Mouse (Mus musculus) fat pad, adult 2 months (tissue): Measurements from ENCODE around the gene Pdzd7.

Experiments
- DNase-seq: peaks from one replicate; pipeline ENCODE4 v3.0.0-alpha.2; 2011; ENCODE audit warnings: low read depth, low spot score; ENCODE audit errors: extremely low read depth

Pdzd7 gene

DNA sequence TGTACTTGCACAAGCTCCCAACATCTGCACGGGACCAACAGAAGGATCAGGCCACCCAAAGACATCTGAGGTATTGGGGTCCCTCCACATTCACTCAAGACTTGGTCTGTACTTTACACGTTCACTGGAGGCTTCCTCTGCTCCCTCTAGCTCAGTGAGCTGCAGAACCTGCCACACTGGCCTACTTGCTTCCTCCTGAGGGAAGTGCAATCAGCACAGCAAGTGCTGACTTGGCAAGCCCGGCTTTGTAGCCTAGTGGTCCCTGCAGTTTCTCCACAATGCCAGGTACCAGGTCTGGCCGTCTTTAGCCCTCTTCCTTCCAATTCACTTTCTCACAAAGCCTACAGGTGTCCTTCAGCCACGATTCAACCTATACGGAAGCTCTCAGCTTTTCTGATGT lies 58.5 kb downstream of the Pdzd7 start:
- DNase-seq: no peak

DNA sequence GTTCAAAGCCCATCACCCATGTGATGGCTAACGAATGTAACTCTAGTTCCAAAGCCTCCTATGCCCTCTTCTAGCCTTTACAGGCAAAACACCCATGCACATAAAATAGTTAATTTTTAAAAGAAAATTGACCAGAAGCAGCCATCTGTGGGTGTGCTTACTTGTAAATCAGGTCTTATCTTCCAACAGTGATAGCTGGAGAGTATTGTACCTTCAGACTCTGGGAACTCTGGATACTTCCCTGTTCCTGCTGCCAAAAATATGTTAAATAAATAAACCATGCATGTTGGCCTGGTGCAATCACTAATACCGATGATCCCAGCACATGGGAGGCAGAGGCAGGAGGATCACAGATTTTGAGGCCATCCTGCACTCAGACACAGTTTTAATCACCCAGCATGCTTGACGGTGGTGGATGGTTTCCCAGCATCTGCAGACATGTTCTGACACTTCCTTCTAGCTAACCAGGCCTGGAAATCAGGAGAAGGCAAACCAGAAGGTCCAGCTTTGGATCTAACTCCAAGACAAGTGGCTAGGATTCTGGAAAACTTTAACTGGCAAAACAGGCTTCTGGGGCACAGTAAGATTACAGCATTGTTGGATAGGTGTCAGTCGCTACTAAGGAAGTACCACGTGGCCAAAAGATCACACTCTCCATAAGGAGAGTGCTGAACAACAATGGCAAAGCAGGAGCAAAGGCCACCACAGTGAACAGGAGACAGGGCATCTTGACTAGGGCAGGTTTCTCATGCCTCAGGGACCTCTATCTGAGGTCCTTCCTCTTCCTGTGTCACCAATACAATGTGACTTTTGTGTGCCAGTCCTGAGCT lies 60.1 kb downstream of the Pdzd7 start:
- DNase-seq: peak; percentile 64

DNA sequence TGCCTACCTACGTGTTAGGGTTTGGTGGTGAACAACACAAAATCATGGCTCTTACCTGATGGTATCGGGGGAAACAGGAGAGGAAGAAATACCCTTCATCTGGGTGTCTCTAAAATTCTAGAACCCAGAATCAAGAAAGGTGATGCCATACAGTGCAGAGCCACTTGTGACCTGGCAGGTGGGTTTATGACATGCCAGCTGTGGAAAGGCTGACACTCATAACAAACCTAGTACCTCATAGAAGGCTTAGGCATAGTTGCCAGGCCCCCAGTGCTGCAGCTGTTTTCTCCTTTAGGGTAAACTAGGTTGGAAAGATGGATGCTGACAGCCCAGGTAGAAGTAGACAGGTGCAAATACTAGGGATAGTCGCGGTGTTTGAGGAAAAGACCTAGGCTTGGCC lies 61.1 kb downstream of the Pdzd7 start:
- no peak for DNase-seq

DNA sequence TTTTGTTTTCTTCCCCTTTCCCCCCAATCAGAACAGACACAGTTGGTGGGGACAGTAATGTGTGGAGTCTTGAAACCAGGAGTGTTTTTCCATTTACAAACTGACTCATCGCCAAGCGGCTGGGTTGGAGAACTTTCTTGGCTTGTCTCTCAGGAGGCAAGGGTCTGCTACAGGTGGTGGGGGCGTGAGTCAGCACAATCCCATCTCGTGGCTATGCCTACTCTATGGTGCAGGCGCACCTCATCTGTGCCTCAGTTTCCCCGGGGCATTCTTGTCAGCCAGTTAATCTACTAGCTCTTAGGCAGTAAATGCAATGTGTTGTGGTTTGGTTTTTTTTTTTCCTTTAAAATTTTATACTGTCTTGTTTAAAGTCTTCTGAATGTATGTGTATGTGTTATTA lies 62.2 kb downstream of the Pdzd7 start:
- no peak for DNase-seq

DNA sequence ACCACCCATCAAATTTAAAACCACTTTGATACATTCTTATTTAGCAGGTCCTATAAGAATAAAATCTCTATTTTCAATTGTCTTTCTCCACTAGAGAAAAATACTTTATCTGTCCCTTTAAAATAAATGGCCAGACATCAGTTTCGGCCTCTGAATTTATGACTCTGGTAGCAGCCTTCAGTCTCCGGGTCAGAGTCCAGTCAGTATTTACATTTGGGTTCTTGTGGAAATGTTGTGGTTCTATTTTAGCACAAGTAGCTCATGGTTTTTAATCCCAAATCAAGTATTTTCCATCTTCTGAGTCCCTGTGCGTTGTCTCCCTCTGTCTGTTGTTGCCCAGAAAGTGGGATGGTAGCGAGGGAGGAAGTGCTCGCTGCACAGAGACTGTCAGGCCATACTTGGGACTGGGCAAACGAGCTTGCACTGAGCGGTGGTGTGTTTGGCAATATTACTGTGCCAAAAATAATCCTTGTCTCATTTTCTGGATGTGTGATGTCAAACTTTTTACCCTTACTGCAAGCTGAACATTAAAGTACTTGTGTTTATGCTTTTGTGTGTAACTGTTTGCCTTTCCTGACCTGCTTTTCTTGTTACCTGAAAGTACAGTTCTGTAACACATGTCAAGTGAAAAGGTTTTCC lies 62.9 kb downstream of the Pdzd7 start:
- no peak for DNase-seq

DNA sequence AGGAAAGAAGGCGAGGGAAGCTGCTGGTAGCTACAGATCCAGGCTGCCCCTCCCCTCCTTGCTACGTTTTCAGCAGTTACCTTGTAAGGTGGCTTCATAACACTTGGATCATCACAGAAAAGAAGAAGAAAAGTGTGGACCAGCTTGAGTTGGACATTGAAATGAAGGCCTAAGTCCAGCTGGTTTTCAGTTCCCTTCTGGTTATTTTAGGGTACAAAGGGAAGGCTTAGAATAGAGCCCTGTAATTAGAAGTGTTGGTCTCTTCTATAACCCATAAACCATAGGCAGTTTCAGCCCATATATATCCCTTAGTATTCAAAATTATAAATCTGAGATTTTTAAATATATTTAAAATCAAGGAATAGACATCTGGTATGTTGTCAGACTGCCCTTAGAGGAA lies 64.7 kb downstream of the Pdzd7 start:
- DNase-seq: no peak

DNA sequence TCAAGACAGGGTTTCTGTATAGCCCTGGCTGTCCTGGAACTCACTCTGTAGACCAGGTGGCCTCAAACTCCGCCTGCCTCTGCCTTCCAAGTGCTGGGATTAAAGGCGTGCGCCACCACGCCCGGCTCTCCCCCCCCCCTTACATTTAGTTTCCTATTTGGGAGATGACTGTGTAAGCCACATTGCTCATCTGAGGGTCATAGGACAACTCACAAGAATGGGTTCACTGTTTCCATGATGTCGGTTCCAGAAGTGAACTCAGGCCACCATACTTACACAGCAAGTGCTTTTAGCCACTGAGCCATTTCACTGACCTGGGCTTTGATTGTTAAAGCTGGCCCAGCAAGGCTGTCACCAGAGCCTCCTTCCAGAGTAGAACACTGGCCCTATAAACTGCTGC lies 68.4 kb downstream of the Pdzd7 start:
- DNase-seq: no peak
